Mouse (Mus musculus) stomach, embryonic 16.5 days (tissue): ENCODE results near the gene Pofut2. TPM values are rescaled to one million over a fixed set of nuclear protein-coding genes. Genes with fewer than 3 reads are reported as not detected.

Source experiments
- ATAC-seq: fragments of 200-750 bp; cut with Nextera tagmentation; 2 replicates; pipeline ENCODE4 v1.8.0; 2017; ENCODE audit warnings: moderate number of reproducible peaks, moderate TSS enrichment; ENCODE audit not compliant: insufficient read depth, low FRiP score
- H3K27ac ChIP-seq: fragments of 300-500 bp; sonication (generic); 2 replicates; pipeline ENCODE4 v1.5.1; 2014; ENCODE audit warnings: low read length
- H3K27me3 ChIP-seq: fragments of 300-500 bp; sonication (generic); 2 replicates; pipeline ENCODE4 v1.6.1; 2014; ENCODE audit warnings: low read length, control low read depth, mixed read lengths; ENCODE audit not compliant: control insufficient read depth, insufficient read depth
- H3K36me3 ChIP-seq: fragments of 300-500 bp; sonication (generic); 2 replicates; pipeline ENCODE4 v1.6.1; 2014; ENCODE audit warnings: low read length; ENCODE audit not compliant: control insufficient read depth, insufficient read depth
- H3K4me1 ChIP-seq: fragments of 300-500 bp; sonication (generic); 2 replicates; pipeline ENCODE4 v1.6.1; 2014; ENCODE audit warnings: low read length, control low read depth, mixed read lengths; ENCODE audit not compliant: control insufficient read depth, insufficient read depth
- H3K4me2 ChIP-seq: fragments of 300-500 bp; sonication (generic); 2 replicates; pipeline ENCODE4 v1.6.1; 2014; ENCODE audit warnings: low read depth, low read length, mixed read lengths
- H3K4me3 ChIP-seq: fragments of 300-500 bp; sonication (generic); replicated peaks from 2 replicates; pipeline ENCODE4 v1.5.1; 2014; ENCODE audit warnings: mild to moderate bottlenecking, low read length
- H3K9ac ChIP-seq: fragments of 300-500 bp; sonication (generic); 2 replicates; pipeline ENCODE4 v1.6.1; 2014; ENCODE audit warnings: low read length
- H3K9me3 ChIP-seq: fragments of 300-500 bp; sonication (generic); replicated peaks from 2 replicates; pipeline ENCODE4 v1.6.1; 2016; ENCODE audit warnings: low read length, control low read depth; ENCODE audit not compliant: control insufficient read depth
- WGBS: fragments of 180-500 bp; shearing (Covaris S2); extraction: QIAGEN DNeasy Blood & Tissue Kit; methylation state at CpG from one replicate; pipeline ENCODE4 v1.1.7; 2014; 5-methylcytosine and 5-hydroxymethylcytosine counted together
- polyA plus RNA-seq: library from polyadenylated mRNA; unstranded; fragments of >200 nt; fragmentation: Nextera tagmentation; extraction: Ambion mirVana; gene quantifications from 2 replicates; pipeline ENCODE4 v1.2.1, GENCODE M21; 2015

The Pofut2 gene
- polyA plus RNA-seq, 1 experiment from 2014 or later = 125 TPM

- H3K9ac ChIP-seq = no peak overlapping the region
- H3K4me1 ChIP-seq = no peaks in the 10 kb centered on the region
- no peaks in the 10 kb centered on the region for H3K9me3 ChIP-seq
- H3K4me3 ChIP-seq = no peak overlapping the region
- no peaks in the 10 kb centered on the region for H3K27me3 ChIP-seq
- H3K36me3 ChIP-seq = no peaks in the 10 kb centered on the region
- no peak overlapping the region for H3K27ac ChIP-seq
- WGBS = 65% methylated on average over 9 of the region's 9 CpGs
- no peak for ATAC-seq
- H3K4me2 ChIP-seq = no peak overlapping the region
Measured at GRCm38 (mm10) chr10:77314711-77315266, 55.8 kb downstream of the Pofut2 start.

GRCm38 (mm10) chr10:77315682-77316081, 56.7 kb downstream of the Pofut2 start:
- Histone ChIP-seq H3K4me2 (no peak overlapping the region), H3K4me3 (no peak overlapping the region), H3K27ac (no peak overlapping the region), H3K27me3 (no peaks in the 10 kb centered on the region), H3K36me3 (no peaks in the 10 kb centered on the region), H3K4me1 (no peaks in the 10 kb centered on the region), H3K9me3 (no peaks in the 10 kb centered on the region), H3K9ac (no peak overlapping the region)
- WGBS = 76% methylated on average over 2 of the region's 2 CpGs
- ATAC-seq = no peak

Other genes with a start within 250 kb of the Pofut2 start
- gene Slc19a1, start 227.0 kb upstream of the Pofut2 start, polyA plus RNA-seq = 32.3 and 34.6 TPM in 2 replicates
- gene Col18a1, start 92.7 kb upstream of the Pofut2 start, polyA plus RNA-seq = 78.9 and 82.2 TPM in 2 replicates
- gene Adarb1, start 159.1 kb downstream of the Pofut2 start, polyA plus RNA-seq = 6.3 and 8.4 TPM in 2 replicates